In the genomic region with DNA sequence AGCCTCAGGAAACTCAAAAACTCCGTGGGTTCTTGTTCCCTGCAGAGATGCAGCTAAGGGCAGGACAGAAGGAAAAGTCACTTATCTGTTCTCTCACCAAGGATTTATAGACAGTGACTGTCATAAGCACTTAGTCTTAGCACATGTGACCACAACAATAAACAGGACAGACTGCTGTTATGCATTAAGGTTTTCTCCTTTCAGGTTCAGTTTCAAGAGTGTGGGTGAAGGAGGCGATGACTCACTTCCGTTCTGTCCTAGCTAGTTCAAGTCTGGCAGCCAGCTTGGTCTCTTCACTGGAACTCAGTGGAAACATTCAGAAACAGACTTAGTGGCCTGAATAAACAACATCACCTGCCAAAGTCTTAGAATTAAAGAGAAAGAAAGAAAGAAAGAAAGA, we compare ENCODE assay signal across 12 mouse cellular contexts.
DNase-seq lines count a peak whose midpoint lies in the region; ATAC-seq and TF ChIP-seq lines count a peak whose summit lies in the region.
"Had no signal": no experiment of that assay in that cellular context is flagged by ENCODE, and none has a peak within 500 bp of the region (broad histone marks: within the 10 kb centered on the region; RNA-seq: fewer than 3 reads in every experiment).

No protein-coding gene starts in this region.

- no peak overlapping the region for H3K9ac ChIP-seq in MEL (ENCODE audit: control insufficient read depth, low read depth, low read length, poor library complexity, severe bottlenecking)
- H3K9ac ChIP-seq in forebrain, embryonic 15.5 days (replicated peaks): no peak overlapping the region
- H3K9ac ChIP-seq: neural tube, embryonic 13.5 days had no signal

- H3K4me2 ChIP-seq in forebrain, embryonic 15.5 days (replicated peaks): no peak overlapping the region
- H3K4me2 ChIP-seq: neural tube, embryonic 13.5 days had no signal

- ATAC-seq in forebrain, embryonic 15.5 days (replicated peaks): no peak
- ATAC-seq: intestine, postnatal 0 days had no signal

- TF ChIP-seq EP300 in MEL (IDR thresholded peaks at IDR 0.05; ENCODE audit: low read depth in 1 of 2, low read length in 2 of 2): no peak

- TF ChIP-seq RAD21 in MEL (IDR thresholded peaks at IDR 0.05; ENCODE audit: low read depth, low read length): no peak

- no peak overlapping the region for H3K27ac ChIP-seq in MEL (ENCODE audit: control insufficient read depth, low read depth, low read length)
- no peak overlapping the region for H3K27ac ChIP-seq in forebrain, embryonic 15.5 days (replicated peaks)
- H3K27ac ChIP-seq: neural tube, embryonic 13.5 days had no signal

- H3K4me3 ChIP-seq in MEL (ENCODE audit: control insufficient read depth in 1 of 2, insufficient read depth in 1 of 2, low read depth in 2 of 2, low read length in 2 of 2): no peak overlapping the region
- no peak overlapping the region for H3K4me3 ChIP-seq in forebrain, embryonic 15.5 days
- H3K4me3 ChIP-seq: heart, adult 2 months; neural tube, embryonic 13.5 days had no signal

- TF ChIP-seq CTCF in MEL (IDR thresholded peaks at IDR 0.05 in 2 of 3, conservative IDR thresholded peaks at IDR 0.05 in 1 of 3; ENCODE audit: control insufficient read depth in 1 of 3, insufficient read depth in 1 of 3, low read depth in 2 of 3, low read length in 3 of 3, poor library complexity in 1 of 3, severe bottlenecking in 1 of 3): no peak

- no peaks in the 10 kb centered on the region for H3K9me3 ChIP-seq in MEL (replicated peaks; ENCODE audit: insufficient read depth, low read length)
- no peaks in the 10 kb centered on the region for H3K9me3 ChIP-seq in forebrain, embryonic 15.5 days
- H3K9me3 ChIP-seq: neural tube, embryonic 13.5 days had no signal

- WGBS in forebrain, embryonic 15.5 days: 85% methylated on average over 3 of the region's 3 CpGs

- H3K4me1 ChIP-seq in MEL (ENCODE audit: control insufficient read depth in 1 of 2, insufficient read depth in 2 of 2, low read length in 2 of 2): no peaks in the 10 kb centered on the region
- H3K4me1 ChIP-seq in forebrain, embryonic 15.5 days: no peaks in the 10 kb centered on the region
- H3K4me1 ChIP-seq: neural tube, embryonic 13.5 days had no signal

- H3K36me3 ChIP-seq in MEL (ENCODE audit: control insufficient read depth in 1 of 2, insufficient read depth in 2 of 2, low read length in 2 of 2): peaks cover 0 to 2% of the 10 kb centered on the region in 2 experiments; a peak in 2 of 4 replicates
- no peaks in the 10 kb centered on the region for H3K36me3 ChIP-seq in forebrain, embryonic 15.5 days
- H3K36me3 ChIP-seq: neural tube, embryonic 13.5 days had no signal

- peak; percentile 1 for DNase-seq in spleen, adult 12 weeks (ENCODE audit: low spot score)
- DNase-seq in spleen, postnatal 4 days (ENCODE audit: low spot score in 2 of 2): no peak
- DNase-seq in MEL (ENCODE audit: low read depth, low spot score): peak; percentile 19
- DNase-seq in gastrocnemius, postnatal 25 days: peak; percentile 22
- DNase-seq in skeletal muscle tissue, adult 2 months (ENCODE audit: low read depth, low spot score): peak; percentile 45
- no peak for DNase-seq in left cerebral cortex, adult 18-20 months (ENCODE audit: low spot score in 2 of 2)
- DNase-seq in cerebellum, postnatal 14 days: no peak
- DNase-seq: lung, postnatal 10 days had no signal

- H3K79me2 ChIP-seq in MEL (ENCODE audit: control insufficient read depth, insufficient read depth, low read length, poor library complexity): no peaks in the 10 kb centered on the region

- TF ChIP-seq POLR2A in MEL (IDR thresholded peaks at IDR 0.05; ENCODE audit: control insufficient read depth in 1 of 2, insufficient read depth in 1 of 2, low read depth in 1 of 2, low read length in 2 of 2, poor library complexity in 1 of 2): no peak

- no peaks in the 10 kb centered on the region for H3K27me3 ChIP-seq in MEL (ENCODE audit: control insufficient read depth in 1 of 2, insufficient read depth in 2 of 2, low read length in 2 of 2)
- no peaks in the 10 kb centered on the region for H3K27me3 ChIP-seq in forebrain, embryonic 15.5 days
- H3K27me3 ChIP-seq: neural tube, embryonic 13.5 days had no signal

TF ChIP-seq in MEL, 35 proteins besides CTCF, POLR2A, EP300 and RAD21:
- TF ChIP-seq UBTF (IDR thresholded peaks at IDR 0.05; ENCODE audit: borderline replicate concordance, insufficient read depth, low read depth, low read length): no peak
- TF ChIP-seq POLR2AphosphoS5 (IDR thresholded peaks at IDR 0.05; ENCODE audit: borderline replicate concordance, low read depth, low read length): no peak
- TF ChIP-seq ELF1 (IDR thresholded peaks at IDR 0.05; ENCODE audit: low read depth, low read length): no peak
- no peak for TF ChIP-seq NRF1 (IDR thresholded peaks at IDR 0.05; ENCODE audit: insufficient read depth, low read depth, low read length, poor library complexity, severe bottlenecking)
- TF ChIP-seq HCFC1 (IDR thresholded peaks at IDR 0.05; ENCODE audit: low read depth, low read length): no peak
- TF ChIP-seq BHLHE40 (IDR thresholded peaks at IDR 0.05; ENCODE audit: borderline replicate concordance, low read depth, low read length): no peak
- no peak for TF ChIP-seq MEF2A (IDR thresholded peaks at IDR 0.05; ENCODE audit: extremely low read depth, insufficient replicate concordance, low read depth, low read length, poor library complexity, severe bottlenecking)
- no peak for TF ChIP-seq MYB (IDR thresholded peaks at IDR 0.05; ENCODE audit: low read depth, low read length)
- no peak for TF ChIP-seq MYC (IDR thresholded peaks at IDR 0.05; ENCODE audit: low read depth, low read length)
- no peak for TF ChIP-seq ZNF384 (IDR thresholded peaks at IDR 0.05; ENCODE audit: low read depth, low read length)
- no peak for TF ChIP-seq ZC3H11A (IDR thresholded peaks at IDR 0.05; ENCODE audit: low read depth, low read length)
TF ChIP-seq in MEL: peak in this region for 0.

Comparison
In these comparisons a context has a peak if more than half of its experiments do, and no peak if none do; other contexts are left out.
1. DNase-seq: peak in spleen, adult 12 weeks (single experiment), MEL (single experiment), gastrocnemius, postnatal 25 days (single experiment) and skeletal muscle tissue, adult 2 months (single experiment); none in spleen, postnatal 4 days (0 of 2), left cerebral cortex, adult 18-20 months (0 of 2) and cerebellum, postnatal 14 days (0 of 2).